Comparison of ENCODE assay signal across 22 mouse cellular contexts in genomic region chr9:45439025-45439424, GRCm38 (mm10). TPM values are rescaled to one million over a fixed set of nuclear protein-coding genes. Genes with fewer than 3 reads are reported as not detected.
"Had no signal": no experiment of that assay in that cellular context is flagged by ENCODE, and none has a peak within 500 bp of the region (broad histone marks: within the 10 kb centered on the region; RNA-seq: fewer than 3 reads in every experiment).

No protein-coding gene starts in this region.

- H3K4me1 ChIP-seq: liver, embryonic 13.5 days; liver, embryonic 15.5 days; lung, embryonic 15.5 days; megakaryocyte, embryonic 14.5 days; stomach, embryonic 15.5 days had no signal

- ATAC-seq: liver, postnatal 0 days; lung, postnatal 0 days; midbrain, embryonic 15.5 days had no signal

- H3K36me3 ChIP-seq: liver, embryonic 13.5 days; liver, embryonic 15.5 days; lung, embryonic 15.5 days; midbrain, embryonic 12.5 days; midbrain, embryonic 15.5 days; neural tube, embryonic 12.5 days; stomach, embryonic 15.5 days had no signal

- H3K27ac ChIP-seq: liver, embryonic 13.5 days; liver, embryonic 15.5 days; lung, embryonic 15.5 days; macrophage; midbrain, embryonic 12.5 days; midbrain, embryonic 15.5 days; neural tube, embryonic 12.5 days; stomach, embryonic 15.5 days; stomach, postnatal 0 days had no signal

- H3K4me2 ChIP-seq: liver, embryonic 13.5 days; liver, embryonic 15.5 days; lung, embryonic 15.5 days; midbrain, embryonic 12.5 days; midbrain, embryonic 15.5 days; neural tube, embryonic 12.5 days; stomach, embryonic 15.5 days had no signal

- H3K9ac ChIP-seq: liver, embryonic 13.5 days; liver, embryonic 15.5 days; liver, postnatal 0 days; lung, embryonic 15.5 days; midbrain, embryonic 12.5 days; midbrain, embryonic 15.5 days; neural tube, embryonic 12.5 days; stomach, embryonic 15.5 days had no signal

- DNase-seq: liver, embryonic 13.5 days; liver, postnatal 0 days; lung, adult 2 months; lung, postnatal 14 days; lung, postnatal 36 days; right cerebral cortex, postnatal 14 days; thymus, adult 2 months; thymus, postnatal 25 days; thymus, postnatal 4 days had no signal

- H3K9me3 ChIP-seq: liver, embryonic 13.5 days; liver, embryonic 15.5 days; lung, embryonic 15.5 days; megakaryocyte, embryonic 14.5 days; midbrain, embryonic 12.5 days; midbrain, embryonic 15.5 days; neural tube, embryonic 12.5 days; stomach, embryonic 15.5 days had no signal

- H3K27me3 ChIP-seq: lung, embryonic 15.5 days; midbrain, embryonic 12.5 days; midbrain, embryonic 15.5 days; neural tube, embryonic 12.5 days; stomach, embryonic 15.5 days had no signal

- H3K4me3 ChIP-seq: liver, embryonic 13.5 days; liver, embryonic 15.5 days; lung, embryonic 15.5 days; megakaryocyte, embryonic 14.5 days; midbrain, embryonic 12.5 days; midbrain, embryonic 15.5 days; neural tube, embryonic 12.5 days; stomach, embryonic 15.5 days had no signal

RNA-seq across cellular contexts. Expression of gene Dscaml1, which starts 12.6 kb away (rescaled TPM):
- total RNA-seq: megakaryocyte progenitor cell, adult 5-6 weeks; monocyte, adult 5-6 weeks; neutrophil, adult 5-6 weeks had no signal
- polyA plus RNA-seq: liver, embryonic 13.5 days; liver, postnatal 0 days had no signal

RNA-seq across cellular contexts. Expression of gene Fxyd2, which starts 39.6 kb away (rescaled TPM):
- total RNA-seq: monocyte, adult 5-6 weeks; neutrophil, adult 5-6 weeks had no signal
